Mouse (Mus musculus) kidney, adult 11 months (tissue): Measurements from ENCODE around the gene Brd3.

Experiments
- DNase-seq: peaks from one replicate; pipeline ENCODE4 v3.0.0; 2022

The Brd3 gene

DNA sequence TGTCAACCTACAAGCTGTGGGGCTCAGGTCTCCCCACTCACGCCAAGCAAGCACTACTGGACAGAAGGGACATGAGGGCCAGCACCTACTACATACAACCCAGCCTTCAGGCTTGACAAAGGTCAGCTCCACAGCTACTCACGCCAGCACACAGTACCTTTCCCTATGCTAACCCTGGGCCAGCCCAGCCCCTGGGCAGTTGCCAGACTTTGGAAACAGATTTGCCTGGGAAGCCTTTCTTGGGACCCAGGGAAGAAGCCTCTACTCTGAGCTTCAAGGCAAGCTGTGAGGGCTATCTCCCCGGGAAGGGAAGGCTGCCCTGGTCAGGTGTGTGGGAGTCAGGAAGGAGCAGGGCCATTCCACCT lies 37.5 kb downstream of the Brd3 start:
- DNase-seq, result peak; percentile 57

DNA sequence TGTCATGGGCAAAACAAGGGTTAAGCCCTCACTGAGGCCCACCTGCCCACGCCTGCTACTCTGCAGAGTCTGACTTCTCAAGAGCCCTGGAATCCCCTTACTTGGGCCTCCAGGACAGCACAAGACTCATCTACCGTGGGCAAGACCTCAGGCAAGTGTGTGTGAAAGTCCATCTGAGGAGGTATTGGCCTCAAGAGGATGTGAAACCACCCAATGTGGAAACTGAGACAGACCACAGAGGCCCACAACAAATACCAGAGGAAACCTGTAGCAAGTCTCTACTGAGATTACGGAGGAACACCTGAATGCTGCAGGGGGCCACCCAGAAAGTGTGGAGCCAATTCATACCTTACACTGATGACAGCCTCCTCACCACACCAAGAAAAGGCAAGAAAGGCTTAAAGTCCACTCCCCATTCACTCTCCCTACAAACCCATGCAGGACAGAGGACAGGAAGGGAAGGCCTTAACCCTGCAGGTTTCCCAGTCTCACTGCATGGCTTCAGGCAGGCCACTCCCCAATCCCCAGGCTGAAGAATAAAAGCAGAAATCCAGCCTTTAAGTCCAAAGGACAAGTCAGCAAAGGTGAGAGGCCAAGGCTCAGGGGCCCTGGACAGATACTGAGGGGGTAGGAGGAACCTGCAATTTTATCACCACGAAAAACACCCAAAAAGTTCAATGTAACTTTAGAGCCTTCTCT lies 38.0 kb downstream of the Brd3 start:
- no peak for DNase-seq

DNA sequence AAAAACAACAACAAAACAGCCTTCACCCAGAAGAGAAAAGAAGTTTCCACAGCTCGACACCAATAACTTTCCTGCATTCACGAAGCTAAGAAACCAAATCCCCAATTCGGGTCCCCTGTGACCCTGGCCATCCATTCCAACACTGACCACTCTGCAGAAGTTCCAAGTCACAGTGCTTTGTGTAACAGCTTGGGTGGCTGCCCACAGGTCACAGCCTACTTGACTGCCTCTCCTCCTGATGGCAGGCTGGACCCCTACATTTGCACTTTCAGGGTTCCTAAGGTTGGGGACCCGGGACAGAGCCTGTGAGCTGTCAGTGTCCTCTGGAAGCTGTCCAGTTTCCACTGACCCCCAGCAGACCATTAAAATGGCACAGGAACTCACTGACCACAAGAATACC lies 44.6 kb downstream of the Brd3 start:
- no peak for DNase-seq

DNA sequence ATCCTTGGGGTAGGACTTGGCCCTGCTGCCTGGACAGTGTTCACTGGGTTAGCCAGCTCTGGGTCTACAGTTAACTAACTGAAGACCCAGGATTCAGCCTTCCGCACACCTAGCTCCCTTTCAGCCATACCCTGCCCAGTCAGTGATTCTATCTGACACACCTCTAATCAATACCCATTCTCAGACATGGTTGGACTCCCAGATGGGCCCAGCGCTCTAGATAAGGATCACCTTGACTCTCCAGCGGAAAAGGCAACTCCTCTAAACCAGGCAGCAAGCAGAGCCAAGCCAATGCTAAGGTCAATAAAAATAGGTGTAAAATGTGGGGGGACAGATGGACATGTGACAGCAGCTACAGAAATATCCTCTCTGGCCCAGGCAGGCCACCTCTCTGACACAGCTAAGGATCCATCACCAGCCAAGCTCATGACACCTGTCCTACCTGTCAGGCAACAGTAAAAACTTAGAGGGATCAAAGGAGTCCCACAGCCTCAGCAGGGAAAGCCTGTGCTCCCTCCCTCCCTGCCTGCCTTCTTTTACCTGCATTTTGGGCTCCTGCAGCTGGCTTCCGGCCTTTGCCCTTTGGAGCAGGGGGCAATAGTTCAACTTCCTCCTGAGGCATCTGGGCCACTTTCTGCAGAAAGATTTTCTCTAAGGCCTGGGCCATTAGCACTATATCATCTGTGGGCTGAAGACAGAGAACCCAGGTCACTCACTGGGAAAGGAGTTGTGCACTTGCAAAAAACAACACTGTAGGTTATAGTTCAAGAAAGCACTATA lies 45.4 kb downstream of the Brd3 start:
- peak; percentile 88 for DNase-seq

DNA sequence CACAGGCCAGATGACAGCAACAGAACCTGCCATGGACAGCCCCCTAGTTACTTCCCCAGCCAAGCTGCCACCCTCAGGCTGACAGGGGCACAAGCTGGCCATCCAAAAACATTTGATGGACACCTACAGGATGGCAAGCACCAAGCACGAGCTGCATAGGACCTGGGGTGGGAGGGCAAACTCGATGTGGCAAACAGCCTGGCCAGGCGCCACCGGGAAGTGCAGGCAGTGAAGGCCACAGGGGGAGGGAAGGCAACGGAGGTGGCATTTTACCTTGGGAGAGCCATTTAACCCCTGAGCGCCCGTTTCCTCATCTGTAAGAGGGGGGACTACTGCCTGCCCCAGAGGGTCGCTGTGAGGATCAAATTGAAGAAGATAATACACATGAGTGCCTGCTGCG lies 46.8 kb downstream of the Brd3 start:
- no peak for DNase-seq

DNA sequence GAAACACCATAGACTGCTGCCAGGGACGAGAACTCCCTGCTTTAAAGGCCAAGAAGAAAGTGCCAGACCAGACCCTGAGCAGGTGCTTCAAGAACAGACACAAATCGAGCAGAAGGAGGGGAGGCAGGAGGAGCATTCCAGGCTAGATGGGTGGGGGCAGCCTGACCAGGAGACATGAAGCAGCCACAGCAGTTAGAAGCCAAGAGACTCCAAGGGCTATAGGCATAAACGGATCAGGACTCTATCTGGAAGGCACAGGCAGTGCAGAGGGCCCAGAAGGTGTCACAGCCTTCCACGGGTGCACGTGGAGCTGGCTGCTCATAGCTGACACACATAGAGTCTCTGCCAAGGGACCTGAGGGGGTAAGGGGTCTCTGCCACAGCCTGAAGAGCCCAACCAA lies 47.3 kb downstream of the Brd3 start:
- DNase-seq, result no peak

DNA sequence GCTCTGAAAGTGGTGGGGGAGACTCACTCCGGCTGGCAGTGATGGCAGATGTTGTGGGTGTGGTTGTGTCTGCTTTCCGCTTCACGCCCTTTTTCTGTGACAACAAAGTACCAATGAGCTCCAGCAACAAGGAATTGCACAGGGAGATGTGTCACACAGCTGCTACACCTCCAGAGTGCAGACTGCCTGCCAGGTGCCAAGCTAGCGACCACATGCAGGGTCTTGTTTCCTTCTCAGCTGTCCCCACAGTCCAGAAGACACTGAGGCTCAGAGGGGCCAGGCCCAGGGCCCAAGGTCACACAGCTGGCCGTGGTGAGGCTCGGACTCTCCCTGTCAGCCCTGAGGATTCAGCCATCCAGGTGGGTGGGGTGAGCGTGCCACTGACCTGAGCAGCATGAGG lies 47.7 kb downstream of the Brd3 start:
- no peak for DNase-seq

DNA sequence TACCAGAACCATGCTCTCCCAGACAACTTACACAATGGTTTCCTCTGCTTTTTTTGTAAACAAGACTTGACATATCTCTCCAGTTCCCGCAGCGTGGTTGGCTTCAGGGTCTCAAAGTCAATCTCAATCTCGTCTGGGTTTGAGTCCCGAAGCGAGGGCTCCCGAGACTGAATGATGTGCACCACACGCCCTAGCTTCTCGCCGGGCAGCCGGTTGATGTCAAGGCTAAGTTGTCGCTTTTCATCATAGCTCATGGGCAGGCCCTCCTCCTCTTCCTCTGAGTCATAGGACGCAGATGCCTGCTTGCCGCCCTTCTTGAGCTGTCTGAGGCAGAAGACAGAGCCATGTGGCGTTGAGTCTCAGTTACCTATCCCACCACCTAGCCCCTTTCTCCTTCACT lies 57.2 kb downstream of the Brd3 start:
- DNase-seq, result no peak

DNA sequence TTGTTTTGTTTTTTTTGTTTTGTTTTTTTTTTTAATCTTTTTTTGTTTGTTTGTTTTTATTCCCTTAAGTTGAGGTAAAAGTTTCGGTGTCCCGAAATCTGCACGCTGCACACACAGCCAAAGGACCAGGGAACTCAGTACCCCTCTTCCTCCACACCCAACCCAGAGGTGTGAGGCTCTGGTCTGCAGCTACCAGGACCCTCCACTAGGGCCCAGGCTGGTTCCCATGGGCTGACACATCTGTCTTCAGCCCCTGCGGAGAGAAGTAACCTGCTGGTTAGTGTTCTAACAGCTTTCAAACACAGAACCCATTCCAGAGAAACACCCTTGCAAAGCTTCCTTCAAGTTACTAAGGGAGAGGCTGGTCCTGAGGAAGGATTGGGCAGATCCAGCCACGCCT lies 59.7 kb downstream of the Brd3 start:
- no peak for DNase-seq

DNA sequence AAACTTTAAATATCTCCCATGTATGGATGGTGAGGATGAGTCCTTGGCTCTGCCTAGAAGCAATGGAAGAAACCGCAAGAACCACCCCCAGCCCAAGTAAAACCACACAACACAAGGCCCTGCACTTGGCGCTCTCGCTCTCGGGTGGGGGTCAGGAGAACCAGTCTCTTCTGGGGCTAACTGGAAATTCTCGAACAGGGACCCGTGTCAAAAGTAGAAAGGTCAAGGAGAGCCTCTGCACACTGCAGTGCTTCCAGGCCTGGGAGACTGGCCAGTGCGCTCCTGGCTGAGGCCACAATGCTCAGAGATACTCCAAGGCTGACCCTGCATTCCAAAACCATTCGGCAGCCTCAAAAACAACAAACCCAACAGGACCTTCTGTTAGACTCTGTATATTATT lies 60.6 kb downstream of the Brd3 start:
- DNase-seq, result no peak

DNA sequence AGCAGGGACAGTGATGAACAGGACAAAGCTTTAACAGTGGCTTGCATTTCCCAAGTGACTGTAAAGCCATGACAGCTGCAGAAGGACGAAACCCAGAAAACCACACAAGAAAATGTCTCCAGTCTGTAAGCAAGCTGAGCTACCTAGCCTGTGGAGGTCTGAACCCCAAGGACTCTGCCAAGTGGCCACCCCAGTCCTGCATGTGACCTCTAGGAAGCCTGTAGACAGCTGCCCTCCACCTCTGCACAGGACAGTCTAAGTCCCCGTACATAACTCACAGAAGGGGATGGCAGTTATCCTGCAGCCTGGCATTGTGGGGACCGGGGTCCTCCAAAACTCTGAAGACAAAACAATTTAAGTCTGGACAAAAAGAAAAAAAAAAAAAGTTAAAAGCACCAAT lies 61.6 kb downstream of the Brd3 start:
- DNase-seq, result no peak

DNA sequence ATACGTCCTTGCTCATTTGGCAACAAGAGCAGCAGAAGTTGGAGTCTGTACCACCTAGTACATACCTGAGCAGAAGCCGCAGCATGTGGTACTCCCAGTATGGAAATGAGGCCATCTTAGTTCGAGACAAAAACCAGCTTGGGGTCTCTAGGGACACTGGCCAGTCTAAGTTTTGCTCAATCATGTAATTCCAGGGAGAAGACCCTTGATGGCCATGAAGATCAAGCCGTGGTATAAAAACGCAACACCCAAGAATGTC lies 64.1 kb downstream of the Brd3 start:
- no peak for DNase-seq

DNA sequence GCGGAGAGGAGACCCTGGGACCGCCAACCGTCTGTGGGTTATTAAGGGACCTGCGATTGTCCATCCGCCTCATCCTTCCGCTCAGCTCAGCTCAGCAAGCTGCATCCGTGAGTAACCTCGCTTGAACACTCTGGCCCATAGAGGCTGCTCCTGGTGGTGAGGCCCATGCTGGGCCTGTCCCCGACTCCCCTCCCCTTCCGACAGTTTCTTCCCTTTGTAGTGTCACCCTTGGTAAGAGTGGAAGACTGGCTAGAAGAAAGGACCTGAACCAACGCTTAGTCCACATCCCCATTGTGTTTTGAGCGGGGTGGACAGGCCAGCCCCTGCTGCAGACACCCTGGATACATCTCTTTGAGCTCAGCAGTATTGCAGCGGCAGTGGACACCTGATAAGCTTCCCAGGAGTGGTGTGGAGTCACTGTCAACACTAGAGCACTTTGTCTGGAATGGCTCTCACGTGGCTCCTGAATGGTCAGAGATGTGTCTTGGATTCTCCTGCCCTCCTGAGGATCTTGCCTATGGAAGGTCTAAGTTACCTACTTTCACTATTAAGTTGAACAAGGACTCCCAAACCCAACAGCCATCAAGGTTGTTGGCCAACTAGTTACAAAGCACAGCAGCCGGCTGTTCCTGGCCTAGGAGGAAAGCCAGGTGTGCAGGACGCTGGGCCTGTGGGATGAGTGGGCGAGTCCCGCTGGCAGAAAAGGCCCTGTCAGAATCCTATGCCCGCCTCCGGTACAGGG lies 64.6 kb downstream of the Brd3 start:
- DNase-seq, result no peak

DNA sequence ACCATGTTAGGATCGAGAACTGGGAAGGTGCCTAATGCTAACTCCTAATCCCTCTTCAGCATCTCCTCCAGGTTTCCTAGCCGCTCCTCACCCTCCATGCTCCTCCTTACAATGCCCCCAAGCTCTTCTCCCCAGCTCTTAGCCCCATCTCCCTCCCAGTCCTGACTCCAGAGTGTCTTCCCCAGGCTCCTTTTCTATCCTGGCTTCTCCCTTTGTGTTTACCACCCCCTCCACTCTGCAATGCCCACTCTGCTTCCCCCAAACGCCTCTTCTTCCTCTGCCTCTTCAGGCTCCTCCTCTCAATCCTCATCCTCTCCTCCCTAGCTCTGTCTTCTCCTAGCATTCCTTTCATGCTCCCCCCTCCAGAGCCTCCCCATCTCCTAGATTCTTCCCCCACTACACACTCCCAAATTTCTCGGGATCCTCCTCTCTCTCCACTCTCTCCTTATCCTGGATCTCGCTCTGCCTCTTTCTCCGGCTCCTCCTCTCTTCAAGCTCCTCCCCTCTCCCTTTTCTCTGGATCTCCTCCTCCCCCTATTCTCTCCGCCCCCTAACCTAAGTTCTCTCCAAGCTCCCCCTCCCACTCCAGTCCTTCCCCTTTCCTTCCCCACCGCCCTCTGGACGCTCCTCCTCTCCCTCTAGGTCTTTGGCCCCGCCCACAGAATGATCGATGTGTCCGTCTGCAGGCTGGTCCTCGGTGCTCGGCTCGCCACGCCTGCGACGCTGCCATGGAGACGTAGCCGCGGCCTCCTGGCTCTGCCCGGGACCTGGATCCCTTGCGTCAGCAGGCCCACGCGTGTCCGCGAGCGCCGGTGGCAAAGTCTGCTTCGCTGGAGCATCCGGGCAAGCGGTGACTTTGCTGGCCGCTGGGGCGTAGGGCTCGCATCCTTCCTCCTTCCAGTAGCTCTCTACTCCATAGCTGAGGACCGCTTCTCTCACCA lies 65.4 kb downstream of the Brd3 start, which contains the start of gene Brd3os:
Brd3os (plus strand) TSS at position 558 of the 941 bp plus-strand sequence.
- peak; percentile 96 for DNase-seq

DNA sequence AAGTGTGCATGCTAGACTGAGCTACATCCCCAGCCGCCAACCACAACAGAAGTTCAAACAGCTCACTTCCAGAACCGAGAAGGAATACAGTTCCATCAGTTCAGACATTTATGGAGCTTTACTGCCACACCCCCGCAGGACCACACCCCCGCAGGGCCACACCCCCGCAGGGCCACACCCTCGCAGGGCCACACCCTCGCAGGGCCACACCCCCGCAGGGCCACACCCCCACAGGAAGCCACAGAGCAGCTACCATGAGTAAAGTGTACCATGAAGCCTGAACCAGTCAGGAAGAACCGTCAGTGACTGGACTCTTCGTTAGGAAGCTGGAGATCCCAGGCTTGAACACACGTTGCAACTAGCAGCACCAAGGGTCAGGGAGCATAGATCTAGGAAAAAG lies 69.2 kb downstream of the Brd3 start:
- DNase-seq, result no peak

DNA sequence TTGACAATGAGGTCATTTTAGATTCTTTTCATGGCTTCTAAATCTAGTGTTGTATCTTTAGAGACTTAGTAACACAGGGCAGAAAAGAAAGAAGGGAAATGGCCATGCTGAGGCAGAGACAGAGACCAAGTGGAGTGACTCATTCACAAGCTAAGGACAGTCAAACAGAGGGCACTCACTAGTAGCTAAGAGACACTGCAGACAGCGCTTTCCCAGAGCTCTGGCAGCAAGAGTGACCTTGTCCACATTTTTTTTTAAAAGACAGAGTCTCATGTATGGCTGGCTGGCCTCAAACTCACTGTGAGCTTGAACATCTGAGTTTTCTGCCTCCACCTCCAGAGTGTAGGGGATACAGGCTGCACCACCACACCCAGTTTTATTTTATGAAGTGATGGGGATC lies 69.6 kb downstream of the Brd3 start:
- DNase-seq, result no peak

DNA sequence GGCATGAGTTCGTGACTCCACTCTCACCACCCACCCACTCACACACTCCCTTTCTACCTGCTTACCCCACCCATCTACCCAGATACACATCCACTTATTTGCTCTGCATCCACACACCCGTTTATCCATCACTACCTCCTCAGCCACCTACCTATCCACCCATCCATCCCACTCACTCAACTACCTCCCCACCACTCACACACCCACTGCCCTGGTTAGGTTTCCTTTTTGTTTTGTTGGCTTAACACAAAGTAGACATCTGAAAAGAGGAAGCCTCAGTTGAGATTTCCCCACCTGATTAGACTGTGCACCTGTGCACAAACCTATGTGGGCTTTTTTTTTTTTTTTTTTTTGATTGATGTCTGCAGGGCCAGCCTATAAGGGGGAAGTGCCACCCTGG lies 74.9 kb downstream of the Brd3 start:
- no peak for DNase-seq

DNA sequence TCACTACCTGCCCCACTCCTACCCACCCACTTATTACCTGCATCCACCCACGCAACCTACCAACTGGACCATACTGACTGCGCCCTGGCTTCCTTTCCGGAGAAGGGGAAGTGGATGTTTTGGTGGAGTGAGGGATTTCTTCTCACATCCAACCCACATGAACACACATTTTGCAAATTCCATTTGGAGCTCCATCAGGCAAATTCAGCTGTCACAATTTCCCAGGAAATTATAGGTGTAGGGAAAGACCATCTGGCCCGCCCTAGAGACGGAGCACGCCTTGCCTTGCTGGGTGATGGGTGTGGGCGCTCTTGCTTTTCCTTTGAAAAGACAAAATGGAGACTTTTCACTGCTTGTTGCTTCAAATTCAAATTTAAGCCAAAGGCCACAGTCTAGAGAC lies 76.8 kb downstream of the Brd3 start:
- DNase-seq, result no peak

DNA sequence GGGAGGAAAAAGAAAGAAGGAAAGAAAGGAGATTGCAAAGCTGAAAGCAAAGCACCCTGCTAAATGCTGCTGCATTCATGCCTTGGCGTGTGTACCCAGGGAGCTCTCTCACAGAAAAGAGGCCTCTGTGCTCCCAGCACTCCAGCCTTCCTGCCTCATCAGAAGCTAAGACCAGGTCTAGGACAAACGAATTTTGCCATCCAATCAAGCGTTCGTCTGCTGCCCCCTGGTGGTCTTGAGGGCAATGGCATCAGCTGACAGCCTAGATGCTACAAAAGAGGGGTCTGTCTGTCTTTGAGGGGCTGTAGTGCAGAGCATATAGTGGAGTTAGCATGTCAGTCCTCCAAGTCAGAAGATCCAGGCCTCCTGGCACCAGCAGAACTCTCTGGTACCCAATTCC lies 79.4 kb downstream of the Brd3 start:
- peak; percentile 65 for DNase-seq

DNA sequence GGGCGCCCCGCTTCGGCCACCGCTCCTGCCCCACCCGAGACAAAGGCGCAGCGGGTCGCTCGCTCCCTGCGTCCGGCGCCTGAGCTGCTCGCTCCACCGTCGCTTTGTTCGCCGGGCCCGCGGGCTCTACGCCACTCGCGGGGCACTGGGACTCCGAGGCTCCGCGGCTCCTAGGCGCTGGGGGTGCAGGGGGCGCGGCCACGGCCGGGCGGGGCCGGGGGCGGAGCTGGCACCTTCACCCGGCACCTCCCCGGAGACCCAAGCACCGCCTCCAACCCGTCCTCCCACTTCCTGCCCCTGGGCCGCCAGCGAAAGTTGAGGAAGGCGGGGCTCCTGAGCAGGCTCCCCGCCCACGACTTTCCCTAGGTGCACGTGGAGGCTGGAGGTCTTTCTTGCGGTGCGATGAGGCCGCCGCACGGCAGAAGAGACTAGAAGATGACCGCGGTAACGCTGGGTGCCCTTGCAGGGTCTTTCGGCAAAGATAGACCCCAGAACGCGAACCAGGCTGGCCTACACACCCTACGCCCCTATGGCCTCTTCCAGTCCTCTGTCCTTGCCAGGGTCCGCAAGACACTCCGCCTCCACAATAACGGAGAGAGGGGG lies 80.5 kb downstream of the Brd3 start, which contains the start of gene Vav2:
Vav2 (minus strand) TSS at position 179 of the 603 bp plus-strand sequence.
- DNase-seq, result peak; percentile 94

DNA sequence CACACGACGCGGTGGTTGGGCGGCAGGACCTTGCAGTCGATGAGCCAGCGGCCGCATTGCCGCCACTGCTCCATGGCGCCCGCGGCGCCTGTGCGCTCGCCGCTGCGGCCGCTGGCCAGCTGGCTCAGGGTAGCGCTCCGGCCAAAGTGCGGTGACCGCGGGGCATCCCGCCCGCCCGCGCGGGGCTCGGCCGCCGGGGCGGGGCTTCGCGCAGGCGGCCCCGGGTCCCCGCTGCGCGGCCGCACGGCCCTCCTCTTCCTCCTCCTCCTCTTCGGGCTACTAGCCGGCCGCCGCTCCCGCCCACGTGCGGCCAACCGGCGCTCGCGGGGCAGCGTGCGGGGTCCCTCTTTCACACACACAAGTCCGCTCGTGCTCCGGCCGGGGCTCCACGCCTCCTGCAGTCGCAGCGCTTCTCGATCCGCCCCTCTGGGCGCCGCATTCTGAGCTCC lies 81.0 kb downstream of the Brd3 start:
- peak; percentile 79 for DNase-seq

DNA sequence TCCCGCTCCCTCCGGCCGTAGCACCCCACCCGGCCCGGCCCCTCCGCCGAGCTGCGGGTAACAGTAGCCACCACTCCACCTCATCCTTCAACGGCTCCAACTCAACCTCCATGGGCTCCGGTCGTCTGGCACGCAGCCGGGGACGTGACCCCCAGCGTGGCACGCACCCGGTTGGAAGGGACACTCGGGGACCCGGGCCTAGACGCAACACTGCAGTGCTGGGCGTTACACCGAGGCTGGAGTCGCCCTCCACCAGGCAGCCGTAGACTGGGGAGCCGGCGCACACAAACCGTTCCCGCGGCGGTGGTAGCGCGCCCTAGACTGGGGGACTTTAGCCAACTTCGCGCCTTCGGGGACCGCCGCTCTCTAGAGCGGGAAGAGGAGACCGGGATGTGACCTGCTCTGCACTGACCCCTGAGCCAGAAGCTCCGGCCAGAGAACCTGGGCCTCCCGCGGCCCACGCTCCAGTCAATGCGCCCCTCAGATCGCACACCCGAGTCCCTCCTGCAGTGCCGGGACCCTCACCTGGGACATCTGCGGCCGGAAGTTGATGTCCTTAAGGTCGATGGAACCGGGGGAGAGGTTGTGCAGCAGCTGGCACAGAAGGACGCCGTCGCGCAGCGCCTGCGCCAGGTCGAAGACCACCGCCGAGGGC lies 81.6 kb downstream of the Brd3 start:
- no peak for DNase-seq
